Mouse (Mus musculus) liver, postnatal 0 days (tissue): ENCODE measurements around the gene Mcf2.

Experiments
- CTCF ChIP-seq: sonication (generic); IDR thresholded peaks from 2 replicates; pipeline ENCODE4 v1.5.1; 2016; ENCODE audit warnings: antibody characterized with exemption, low read depth
- EP300 ChIP-seq: IDR thresholded peaks from 2 replicates; pipeline ENCODE4 v1.6.1; 2016; ENCODE audit warnings: antibody characterized with exemption, low read depth, mild to moderate bottlenecking

DNA sequence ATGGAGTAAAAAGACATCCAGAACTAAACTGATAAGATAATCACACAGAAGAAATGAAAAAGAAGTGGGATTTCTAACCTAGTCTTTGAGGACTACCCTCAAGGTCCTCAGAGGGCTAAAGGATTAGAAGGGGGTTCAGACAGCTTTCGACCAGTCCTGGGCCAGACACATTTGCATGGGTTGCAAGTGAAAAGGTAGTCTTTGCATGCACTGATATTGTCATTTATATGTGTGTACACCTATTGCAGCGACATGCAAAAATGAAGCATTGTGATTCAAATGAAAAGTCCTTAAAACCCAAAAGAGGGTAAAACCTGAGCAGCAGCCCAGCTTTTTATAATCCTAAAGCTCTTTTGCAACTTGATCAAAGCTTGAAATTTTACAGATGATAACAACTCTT, 9.4 kb downstream of the Mcf2 start:
- TF ChIP-seq CTCF (no peak), EP300 (no peak)
